Mouse (Mus musculus) 416B (cell line): ENCODE results near the gene Gm6465.
"Not testable (repeated sequence)": the region's sequence is repeated elsewhere in the genome, so short reads cannot be mapped to it uniquely, and the experiment has no call there.

ENCODE experiments used
- DNase-seq: peaks from one replicate; pipeline ENCODE4 v3.0.0; 2011; ENCODE audit warnings: low read depth

Gene Gm6465

GRCm38 (mm10) chr5:11845239-11845638, at the start of gene Gm6465:
Gene Gm6465, plus strand, starts transcription at chr5:11845539.
- DNase-seq: not testable (repeated sequence)

GRCm38 (mm10) chr5:11845824-11846223, 485 bp downstream of the Gm6465 start:
- not testable (repeated sequence) for DNase-seq

GRCm38 (mm10) chr5:11857909-11858308, 12.6 kb downstream of the Gm6465 start:
- not testable (repeated sequence) for DNase-seq
